Comparison of ENCODE assay signal across 8 mouse cellular contexts in the genomic region with DNA sequence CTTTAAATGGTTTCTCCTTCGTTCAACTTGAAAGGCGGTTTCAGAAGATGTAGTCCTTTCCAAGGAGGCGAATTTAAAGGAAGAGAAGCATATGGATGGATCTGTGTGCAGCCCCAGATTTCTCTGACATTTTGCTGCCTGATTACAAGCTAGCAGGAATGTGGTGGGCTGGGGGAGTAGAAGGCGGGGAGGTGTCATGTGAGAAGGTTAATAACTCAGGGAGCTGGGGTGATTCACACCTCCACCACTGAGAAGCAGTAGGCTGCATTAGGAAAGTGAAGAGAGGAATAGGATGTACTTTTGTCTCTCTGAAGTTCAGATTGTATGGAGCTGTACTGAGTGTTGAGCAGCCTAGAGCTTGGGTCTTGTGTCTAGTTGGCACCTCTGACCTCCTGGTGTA. TPM values are rescaled to one million over a fixed set of nuclear protein-coding genes. Genes with fewer than 3 reads are reported as not detected.
DNase-seq lines count a peak whose midpoint lies in the region; ATAC-seq and TF ChIP-seq lines count a peak whose summit lies in the region.

No protein-coding gene starts in this region.

- H3K9ac ChIP-seq in kidney, embryonic 14.5 days (ENCODE audit: low read depth, low read length): peak overlapping the region; percentile 84
- peak overlapping the region; percentile 93 for H3K9ac ChIP-seq in hindbrain, embryonic 13.5 days
- peak overlapping the region; percentile 68 for H3K9ac ChIP-seq in midbrain, embryonic 15.5 days

- H3K9me3 ChIP-seq in kidney, embryonic 14.5 days (ENCODE audit: control insufficient read depth, low read length): no peaks in the 10 kb centered on the region; the same call in 1 of the 2 replicates
- no peaks in the 10 kb centered on the region for H3K9me3 ChIP-seq in hindbrain, embryonic 13.5 days
- H3K9me3 ChIP-seq in midbrain, embryonic 15.5 days: no peaks in the 10 kb centered on the region

- H3K27me3 ChIP-seq in kidney, embryonic 14.5 days (ENCODE audit: control insufficient read depth, insufficient read depth, low read length): no peaks in the 10 kb centered on the region
- H3K27me3 ChIP-seq in hindbrain, embryonic 13.5 days: no peaks in the 10 kb centered on the region
- H3K27me3 ChIP-seq in midbrain, embryonic 15.5 days (replicated peaks): no peaks in the 10 kb centered on the region

- no peak overlapping the region for H3K27ac ChIP-seq in kidney, embryonic 14.5 days (ENCODE audit: low read depth, low read length)
- no peak overlapping the region for H3K27ac ChIP-seq in bone marrow, adult 2 months (ENCODE audit: control insufficient read depth, insufficient read depth, low read depth, low read length, poor library complexity)
- H3K27ac ChIP-seq in hindbrain, embryonic 13.5 days: no peak overlapping the region
- H3K27ac ChIP-seq in midbrain, embryonic 15.5 days: no peak overlapping the region

- TF ChIP-seq CTCF in bone marrow, adult 2 months (IDR thresholded peaks at IDR 0.05; ENCODE audit: control insufficient read depth, insufficient read depth, low read length): no peak

- peak overlapping the region; percentile 64 for H3K4me2 ChIP-seq in kidney, embryonic 14.5 days (replicated peaks; ENCODE audit: low read depth, low read length)
- H3K4me2 ChIP-seq in hindbrain, embryonic 13.5 days: peak overlapping the region; percentile 99
- peak overlapping the region; percentile 97 for H3K4me2 ChIP-seq in midbrain, embryonic 15.5 days

- no peak for ATAC-seq in kidney, embryonic 14.5 days (ENCODE audit: low FRiP score, low TSS enrichment)
- ATAC-seq in hindbrain, embryonic 13.5 days (ENCODE audit: low FRiP score): no peak
- no peak for ATAC-seq in midbrain, embryonic 15.5 days (replicated peaks)

- H3K4me3 ChIP-seq in kidney, embryonic 14.5 days (ENCODE audit: low read length): peak overlapping the region; percentile 94
- H3K4me3 ChIP-seq in bone marrow, adult 2 months (replicated peaks; ENCODE audit: control insufficient read depth, low read depth, low read length): peak overlapping the region; percentile 89
- peak overlapping the region; percentile 92 for H3K4me3 ChIP-seq in hindbrain, embryonic 13.5 days
- peak overlapping the region; percentile 68 for H3K4me3 ChIP-seq in midbrain, embryonic 15.5 days

- H3K36me3 ChIP-seq in kidney, embryonic 14.5 days (ENCODE audit: control insufficient read depth, insufficient read depth, low read length): no peaks in the 10 kb centered on the region
- H3K36me3 ChIP-seq in hindbrain, embryonic 13.5 days: no peaks in the 10 kb centered on the region
- H3K36me3 ChIP-seq in midbrain, embryonic 15.5 days (replicated peaks): no peaks in the 10 kb centered on the region

- WGBS in kidney, embryonic 14.5 days: 12% methylated on average over 4 of the region's 4 CpGs
- WGBS in bone marrow, adult 2 months: 26% methylated on average over 4 of the region's 4 CpGs
- WGBS in hindbrain, embryonic 13.5 days: 38% methylated on average over 4 of the region's 4 CpGs
- 37% methylated on average over 4 of the region's 4 CpGs for WGBS in midbrain, embryonic 15.5 days

- no peak for TF ChIP-seq POLR2A in bone marrow, adult 2 months (IDR thresholded peaks at IDR 0.05; ENCODE audit: borderline replicate concordance, control insufficient read depth, low read depth, low read length)

- no peak for DNase-seq in kidney, adult 18-20 months
- DNase-seq in retina, postnatal 1 day: no peak
- DNase-seq in urinary bladder, postnatal 36 days (ENCODE audit: low spot score in 2 of 2): no peak
- no peak for DNase-seq in cerebellum, postnatal 14 days

- peaks cover 16% of the 10 kb centered on the region for H3K4me1 ChIP-seq in kidney, embryonic 14.5 days (ENCODE audit: control insufficient read depth, insufficient read depth, low read length)
- peaks cover 1% of the 10 kb centered on the region for H3K4me1 ChIP-seq in bone marrow, adult 2 months (ENCODE audit: control insufficient read depth, insufficient read depth, low read length)
- peaks cover 43% of the 10 kb centered on the region for H3K4me1 ChIP-seq in hindbrain, embryonic 13.5 days (replicated peaks)
- H3K4me1 ChIP-seq in midbrain, embryonic 15.5 days: peaks cover 33% of the 10 kb centered on the region

RNA-seq across cellular contexts. Expression of a gene that starts 0.9 kb away (rescaled TPM):
- 8.0 and 16.8 TPM in 2 replicates for polyA plus RNA-seq in kidney, embryonic 14.5 days (2014; fragmentation: Nextera tagmentation; extraction: Ambion mirVana)
- polyA plus RNA-seq in bone marrow, adult 2 months (2011; ENCODE audit: insufficient read depth, insufficient read length, low replicate concordance, missing spikeins): 4.4 and 4.5 TPM in 2 replicates
- polyA plus RNA-seq in hindbrain, embryonic 13.5 days (2015; fragmentation: Nextera tagmentation; extraction: Ambion mirVana): 14.0 and 15.0 TPM in 2 replicates
- 14.0 and 14.4 TPM in 2 replicates for polyA plus RNA-seq in midbrain, embryonic 15.5 days (2015; fragmentation: Nextera tagmentation; extraction: Ambion mirVana)
